Mouse (Mus musculus): ENCODE measurements around the gene Spryd7.

DNA sequence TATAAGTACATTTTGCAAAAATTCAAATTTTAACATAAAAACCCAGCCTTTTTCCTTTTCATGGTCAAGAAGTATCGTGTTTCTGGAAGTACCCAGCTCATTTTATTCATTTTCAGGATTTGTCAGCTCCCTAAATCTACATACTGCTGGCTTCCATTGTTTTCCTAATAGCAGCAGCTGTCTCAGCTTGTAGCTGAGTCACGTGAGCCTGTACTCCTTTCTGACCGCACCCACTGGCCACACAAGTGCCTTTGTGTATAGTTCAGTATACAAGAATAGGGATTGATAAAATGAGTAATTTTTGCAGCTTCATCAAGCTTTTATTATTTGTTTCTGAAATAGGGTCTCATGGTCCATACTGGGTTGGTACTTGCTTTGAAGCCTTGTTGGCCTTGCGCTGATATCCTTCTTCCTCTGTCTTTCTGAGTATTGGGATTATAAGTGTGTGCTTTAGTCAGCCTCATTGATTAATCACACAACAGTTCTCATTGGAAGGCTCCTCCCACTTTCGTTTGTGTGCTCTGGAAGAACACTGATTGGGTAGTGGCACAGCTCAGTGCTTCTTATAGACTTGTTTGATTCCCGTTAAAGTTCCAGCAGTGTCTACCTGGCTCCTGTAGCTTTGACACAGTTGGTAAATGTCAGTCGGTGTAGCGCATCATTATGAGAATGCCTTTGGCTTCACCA, 46.5 kb upstream of the Spryd7 start:
- TF ChIP-seq POLR2A (IDR thresholded peaks at IDR 0.05; ENCODE audit: control insufficient read depth, low read depth, low read length) (no peak), CTCF (IDR thresholded peaks at IDR 0.05; ENCODE audit: control insufficient read depth, insufficient read depth, insufficient replicate concordance, low read depth, low read length) (no peak)

All from testis, adult 2 months (tissue).